Mouse (Mus musculus): ENCODE measurements around the gene Cabin1.
"Not testable (repeated sequence)": the region's sequence is repeated elsewhere in the genome, so short reads cannot be mapped to it uniquely, and the experiment has no call there.

Cabin1 gene

DNA sequence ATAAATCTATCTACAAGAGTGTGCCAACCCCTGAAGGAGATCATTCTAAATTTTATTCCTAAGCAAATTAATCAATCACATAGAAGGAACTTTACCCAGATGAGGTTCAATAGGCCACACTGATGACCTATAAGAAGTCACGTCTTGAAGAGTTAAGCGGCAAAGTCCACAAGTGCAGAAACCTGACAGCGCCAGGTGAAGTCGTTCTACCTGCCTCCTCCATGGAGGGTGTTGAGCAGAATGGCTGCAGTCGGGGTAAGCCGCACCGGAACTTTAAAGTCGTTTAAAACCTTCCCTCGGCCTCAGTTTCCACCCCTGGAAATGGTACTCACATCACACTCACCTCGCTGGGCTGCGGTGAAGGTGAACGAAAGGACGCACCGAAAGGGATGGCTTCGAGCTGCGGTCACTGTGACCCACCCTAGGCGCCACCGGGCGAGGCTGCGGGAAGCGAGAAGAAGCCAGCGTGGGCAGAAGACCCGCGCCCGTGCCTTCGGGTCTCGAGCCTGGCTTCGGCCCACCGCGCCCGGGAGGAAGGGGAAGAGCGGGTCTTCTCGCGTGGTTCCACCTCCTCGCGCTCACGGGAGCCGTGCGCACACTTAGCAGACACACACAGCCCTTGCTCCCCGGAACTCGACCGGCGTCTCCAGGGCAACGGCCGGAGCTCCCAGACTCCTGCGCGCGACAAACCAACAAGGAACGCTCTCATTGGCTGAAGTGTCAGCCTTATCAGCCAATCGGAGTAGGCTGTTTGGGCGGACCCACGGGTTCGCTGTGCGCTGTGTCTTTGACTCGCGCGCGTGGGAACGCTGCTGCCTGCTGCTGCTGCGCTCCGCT lies at the start of gene Cabin1:
Gene Cabin1, minus strand, starts transcription at position 660 of the 837 bp plus-strand sequence.
- peak; percentile 97 for DNase-seq (ENCODE audit: low read depth)

DNA sequence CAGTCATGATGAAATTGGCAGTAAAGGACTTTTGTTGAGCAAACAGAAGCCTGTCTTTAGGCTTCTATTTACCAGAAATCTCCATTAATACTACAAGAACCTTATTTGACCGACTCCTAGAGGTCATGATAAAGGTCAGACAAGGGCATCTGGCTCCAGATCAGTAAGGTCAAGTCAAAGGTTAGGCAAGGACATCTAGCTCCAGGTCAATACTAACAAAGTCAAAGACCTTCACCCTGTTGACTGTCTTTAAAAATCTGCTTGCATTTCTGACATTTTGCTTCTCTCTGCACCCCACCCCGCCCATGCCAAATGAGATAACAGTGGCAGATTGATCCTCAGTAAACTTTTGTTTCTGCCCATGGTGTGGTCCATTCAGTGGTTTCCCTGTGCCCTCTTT lies 40.1 kb upstream of the Cabin1 start:
- DNase-seq (ENCODE audit: low read depth) = no peak

DNA sequence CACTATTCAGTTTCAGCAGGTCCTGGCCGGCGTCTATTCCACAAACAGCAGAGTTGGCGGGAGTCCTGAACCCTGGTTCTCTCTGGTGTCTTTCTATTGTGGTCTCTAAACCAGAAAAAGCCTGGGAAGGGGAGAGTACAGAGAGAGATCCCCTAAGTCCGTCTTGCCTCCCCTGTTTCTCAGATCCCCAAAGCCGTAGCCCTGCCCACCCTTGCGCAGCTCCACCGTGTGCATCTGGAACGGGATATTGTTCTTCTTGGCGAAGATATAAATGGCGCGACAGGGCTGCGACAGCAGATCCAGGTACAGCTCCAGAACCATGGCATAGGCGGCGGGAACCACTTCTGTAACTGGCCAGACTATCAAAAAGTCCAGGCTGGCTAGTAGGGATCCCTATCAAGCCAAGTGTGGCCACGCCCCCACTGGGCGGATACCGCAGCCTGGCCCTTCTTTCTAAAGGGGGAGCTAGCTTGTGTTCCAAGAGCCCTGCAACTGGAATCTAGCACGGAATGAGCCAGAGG lies 34.1 kb upstream of the Cabin1 start, which contains the start of gene Gstt1:
Gene Gstt1, minus strand, starts transcription at position 409 of the 521 bp plus-strand sequence.
- no peak for DNase-seq (ENCODE audit: low read depth)

DNA sequence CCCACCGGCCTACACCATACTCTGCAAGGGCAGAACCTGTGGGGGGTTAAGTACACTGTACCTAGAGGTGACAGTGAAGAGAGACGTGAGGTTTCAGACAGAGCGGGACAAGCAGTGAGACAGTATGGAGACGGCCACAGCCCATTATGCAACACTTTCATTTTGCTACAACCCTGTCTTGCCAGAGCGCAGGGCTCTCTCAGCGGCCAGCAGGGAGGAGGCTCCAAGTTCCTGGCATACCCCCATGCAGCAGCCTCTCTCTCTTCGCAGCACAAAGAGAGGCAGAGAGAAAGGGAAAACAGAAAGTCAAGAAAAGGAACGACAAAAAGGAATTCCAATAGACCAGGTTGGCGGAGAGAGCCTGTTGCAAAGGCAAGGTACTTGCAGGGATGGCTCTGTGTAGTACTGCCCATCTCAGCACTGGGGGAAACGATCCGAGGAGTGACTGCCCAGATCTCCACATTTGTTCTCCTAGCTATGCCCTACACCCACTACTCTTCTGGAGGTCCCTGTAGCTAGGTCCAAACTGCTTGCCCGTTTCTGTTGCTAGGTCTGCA lies 33.6 kb upstream of the Cabin1 start:
- no peak for DNase-seq (ENCODE audit: low read depth)

DNA sequence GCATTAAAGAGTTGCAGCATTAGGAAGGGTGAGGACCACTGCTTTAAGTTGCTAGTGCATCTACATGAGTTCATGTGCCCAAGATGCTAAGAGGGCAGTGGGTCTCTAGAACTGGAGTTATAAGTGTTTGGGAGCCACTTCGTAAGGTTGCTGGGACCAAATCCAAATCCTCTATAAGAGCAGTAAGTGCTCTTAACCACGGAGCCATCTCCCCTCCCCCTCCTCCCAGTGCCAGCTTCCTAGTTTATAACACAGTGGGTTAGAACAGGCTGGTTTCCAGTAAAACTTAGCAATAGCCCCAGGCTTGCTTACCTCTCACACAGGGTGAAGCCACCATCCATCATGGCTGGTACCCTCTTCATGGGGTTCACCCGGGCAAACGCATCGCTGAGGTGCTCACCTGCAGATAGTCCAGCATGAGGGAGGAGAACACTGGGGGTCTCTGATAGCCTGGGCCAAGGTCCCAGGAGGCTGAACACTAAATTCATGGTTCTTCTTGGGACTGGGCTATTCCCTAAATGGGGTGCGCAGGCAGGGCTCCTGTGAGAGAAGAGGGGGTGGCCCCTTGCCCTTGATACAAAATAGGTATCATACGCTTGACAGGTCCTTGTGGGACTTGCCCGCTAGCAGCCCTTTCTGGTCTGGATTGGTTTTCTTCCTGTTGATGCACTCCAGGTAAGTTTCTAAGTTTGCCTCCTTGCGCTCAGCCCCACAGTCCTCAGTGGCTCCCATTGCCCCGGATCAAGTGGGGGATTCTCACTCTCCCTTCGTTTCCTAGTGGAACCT lies 32.8 kb upstream of the Cabin1 start:
- DNase-seq (ENCODE audit: low read depth) = no peak

DNA sequence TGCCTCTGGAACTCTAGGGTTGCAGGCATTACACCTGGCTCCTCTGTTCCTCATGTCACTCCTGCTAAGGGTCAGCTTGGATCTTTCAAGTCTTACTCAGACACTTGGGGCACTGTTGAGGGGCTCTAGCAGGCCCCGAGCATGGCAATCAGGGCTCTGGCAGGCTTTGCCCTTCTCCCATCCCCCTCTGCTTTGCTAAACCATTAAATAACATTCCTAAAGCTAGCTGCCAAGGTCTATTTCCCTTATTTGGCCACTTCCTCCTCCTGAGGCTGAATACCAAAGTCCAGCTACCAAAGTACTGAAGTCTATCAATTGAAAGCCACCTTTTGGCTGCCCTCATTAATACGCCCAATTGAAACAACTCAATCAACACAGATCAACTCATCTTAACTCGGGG lies 30.7 kb upstream of the Cabin1 start:
- DNase-seq (ENCODE audit: low read depth) = no peak

DNA sequence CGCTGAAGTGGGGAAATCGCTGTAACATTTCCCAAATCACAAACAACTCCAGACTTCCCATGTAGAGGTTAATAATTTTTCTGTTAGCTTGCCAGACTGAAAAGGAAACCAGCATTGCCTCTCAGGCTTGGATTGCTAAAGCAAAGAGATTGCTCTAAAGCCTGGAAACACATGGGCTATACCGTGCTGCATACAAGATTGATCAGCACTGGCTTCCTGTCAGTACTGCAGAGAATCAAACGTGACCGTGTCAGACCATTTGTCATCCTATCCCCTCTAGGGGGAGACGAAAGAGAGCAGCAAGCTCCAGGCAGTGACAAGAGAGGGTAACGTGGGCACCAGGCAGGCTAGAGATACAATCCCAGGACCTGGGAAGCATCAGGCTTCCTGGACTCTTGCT lies 26.6 kb upstream of the Cabin1 start:
- no peak for DNase-seq (ENCODE audit: low read depth)

DNA sequence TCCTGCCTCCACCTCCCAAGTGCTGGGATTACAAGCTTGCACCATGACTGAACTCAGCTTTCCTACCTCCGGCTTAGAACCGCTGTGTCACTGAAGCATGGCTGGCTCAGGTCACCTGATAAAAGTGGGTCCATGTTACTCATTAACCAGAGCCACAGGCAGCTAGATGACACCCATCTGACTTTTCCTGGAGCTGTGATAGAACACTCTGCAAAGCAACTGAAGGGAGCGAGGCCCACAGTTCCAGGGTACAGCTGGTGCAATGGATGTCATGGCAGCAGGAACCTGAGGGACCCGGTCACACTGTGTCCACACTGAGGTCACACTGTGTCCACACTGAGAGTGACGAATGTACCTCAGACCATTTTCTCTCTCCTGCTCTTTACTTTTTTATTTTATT lies 25.7 kb upstream of the Cabin1 start:
- DNase-seq (ENCODE audit: low read depth) = no peak

DNA sequence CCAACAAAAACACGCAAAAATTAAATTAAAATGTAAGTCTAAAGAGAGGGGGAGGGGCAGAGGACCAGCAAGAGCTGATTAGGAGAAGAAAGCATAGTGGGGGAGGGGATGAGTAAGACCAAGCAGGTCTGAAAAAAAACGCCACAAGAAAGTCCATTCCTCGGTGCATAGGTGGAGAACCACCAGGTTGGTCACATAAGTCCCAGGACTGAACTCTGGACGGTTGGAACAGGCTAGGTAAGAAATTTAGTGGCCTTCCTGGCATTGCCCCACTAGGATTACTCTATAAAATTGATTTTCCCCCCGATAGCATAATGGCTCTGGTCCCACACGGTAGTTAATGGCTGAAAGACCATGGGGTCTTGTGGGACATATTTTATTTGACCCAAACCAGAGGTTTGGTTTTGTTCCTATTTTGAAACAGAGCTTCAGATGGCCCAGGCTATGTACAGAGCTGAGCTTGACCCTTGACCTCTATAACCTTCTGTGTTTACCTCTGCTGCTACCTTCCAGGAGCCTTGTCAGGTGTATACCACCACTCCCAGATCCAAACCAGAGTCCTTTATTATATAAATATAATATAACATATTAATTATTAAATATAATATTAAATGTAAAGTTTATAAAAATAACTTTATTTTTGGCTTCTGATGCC lies 25.1 kb upstream of the Cabin1 start:
- no peak for DNase-seq (ENCODE audit: low read depth)

DNA sequence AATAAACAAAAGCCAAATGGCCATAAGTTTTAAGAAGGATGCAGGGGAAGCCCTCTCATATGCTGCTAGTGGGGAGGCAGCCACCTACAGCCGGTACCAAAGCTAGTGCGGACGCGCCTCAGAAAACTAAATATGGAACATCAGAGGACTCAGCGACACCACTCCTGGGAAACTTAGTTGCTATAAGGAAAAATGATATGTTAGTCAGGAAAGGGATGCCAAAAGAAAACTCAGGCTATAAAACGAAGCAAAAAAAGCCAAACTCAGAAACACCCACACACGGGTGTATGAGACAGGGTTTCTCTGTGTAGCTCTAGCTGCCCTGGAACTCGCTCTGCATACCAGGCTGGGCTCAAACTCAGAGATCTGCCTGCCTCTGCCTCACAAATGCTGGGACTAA lies 24.1 kb upstream of the Cabin1 start:
- DNase-seq (ENCODE audit: low read depth) = no peak

DNA sequence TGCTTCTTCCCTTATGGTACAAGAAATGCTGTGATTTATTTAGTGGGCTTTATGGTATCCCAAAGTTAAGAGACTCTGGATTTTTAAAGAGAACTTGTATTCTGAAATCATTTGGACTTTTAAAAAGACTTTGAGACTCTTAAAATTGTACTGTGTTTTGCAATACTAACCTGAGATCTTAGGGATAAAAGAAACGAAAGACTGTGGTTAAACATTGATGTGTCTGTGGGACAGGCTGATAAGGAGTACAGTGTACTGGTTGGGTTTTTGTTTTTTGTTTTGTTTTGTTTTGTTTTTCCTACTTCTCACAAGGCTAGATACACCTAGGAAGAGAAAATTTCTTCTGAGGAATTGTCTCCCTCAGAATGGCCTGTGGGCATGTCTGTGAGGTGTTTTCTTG lies 21.3 kb upstream of the Cabin1 start:
- DNase-seq (ENCODE audit: low read depth) = no peak

DNA sequence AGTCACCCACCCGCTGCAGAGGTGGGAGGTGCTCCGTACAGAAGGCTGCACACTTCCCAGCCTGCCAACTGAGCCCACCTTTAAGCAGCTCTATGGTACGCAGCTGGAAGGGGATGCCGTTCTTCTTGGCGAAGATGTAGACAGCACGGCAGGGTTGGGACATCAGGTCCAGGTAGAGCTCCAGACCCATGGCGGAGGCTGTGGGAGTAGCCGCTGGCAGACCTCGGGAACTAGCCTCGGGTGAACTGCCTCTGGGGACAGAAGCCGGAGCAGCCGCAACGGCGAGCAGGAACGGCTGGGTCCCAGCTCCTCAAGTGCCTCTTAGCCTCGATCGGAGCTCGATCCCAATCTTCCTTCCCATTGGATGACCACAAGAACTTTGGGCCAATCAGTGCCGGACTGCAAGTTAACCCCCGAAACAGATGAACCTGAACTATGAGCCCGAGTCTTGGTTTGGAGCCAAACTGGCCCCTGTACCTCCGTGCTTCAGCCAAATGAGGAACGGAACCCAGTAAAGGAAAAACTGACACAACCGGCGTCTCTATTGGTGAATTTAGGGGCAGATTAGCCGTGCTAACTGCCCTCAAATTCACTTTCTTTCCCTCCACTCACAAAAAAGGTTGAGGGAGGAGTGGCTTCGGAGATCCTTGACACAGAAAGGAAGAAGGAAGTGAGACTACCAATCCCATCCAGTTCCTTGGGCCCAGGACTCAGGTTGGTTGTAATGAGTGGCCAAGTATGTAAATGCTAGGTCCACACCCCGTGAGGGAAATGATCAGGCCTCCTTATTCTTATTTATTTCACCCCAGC lies 16.8 kb upstream of the Cabin1 start, which contains the start of the genes Gm20441 and Gstt3:
Gene Gm20441, minus strand, starts transcription at position 186 of the 810 bp plus-strand sequence.
Gene Gstt3, minus strand, starts transcription at position 646 of the 810 bp plus-strand sequence.
- peak; percentile 42 for DNase-seq (ENCODE audit: low read depth)

DNA sequence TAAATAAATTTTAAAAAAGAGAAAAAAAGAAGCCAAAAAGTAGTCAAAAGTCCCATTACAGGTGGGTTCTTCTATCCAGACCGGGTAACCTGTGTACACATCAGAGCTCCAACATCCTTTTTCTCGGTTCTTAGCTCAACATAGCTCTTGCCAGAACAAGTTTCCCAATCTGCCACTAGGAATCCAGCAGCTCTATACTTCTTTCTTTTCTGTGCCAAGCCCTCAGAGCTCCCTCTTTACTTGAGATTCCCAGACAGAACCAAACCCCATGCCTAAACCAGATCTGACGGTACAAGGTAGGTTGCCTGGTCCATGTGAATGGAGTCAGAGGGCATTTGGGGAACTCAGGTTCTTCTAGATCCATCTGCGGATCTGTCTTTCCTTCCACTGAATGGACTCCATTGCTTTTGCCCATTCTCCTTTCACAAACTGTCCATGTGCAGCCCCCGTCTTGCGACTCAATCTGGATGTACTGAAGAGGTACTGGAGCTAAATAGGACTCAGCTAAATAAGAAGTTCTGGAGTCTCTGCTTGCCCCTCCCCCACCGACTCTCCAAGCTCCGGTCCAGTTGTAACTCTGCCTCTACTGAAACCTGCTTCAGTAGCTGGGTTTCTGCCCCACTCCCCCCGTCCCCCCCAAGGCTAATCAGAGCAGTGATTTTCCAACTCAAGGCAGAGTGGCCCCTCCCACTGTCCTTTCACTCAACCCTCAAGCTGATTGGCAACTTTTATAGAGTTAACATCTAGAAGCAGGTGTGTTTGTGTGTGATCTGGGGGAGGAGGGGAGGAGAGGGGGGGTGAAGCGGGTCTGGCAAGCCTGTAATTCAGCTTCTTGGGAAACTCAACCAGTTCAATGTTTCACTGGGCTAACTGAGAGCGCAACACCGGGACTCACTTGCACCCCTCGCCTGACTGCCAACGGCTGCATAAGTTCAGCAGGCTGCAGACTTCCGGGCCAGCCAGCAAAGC lies 15.3 kb upstream of the Cabin1 start:
- no peak for DNase-seq (ENCODE audit: low read depth)

DNA sequence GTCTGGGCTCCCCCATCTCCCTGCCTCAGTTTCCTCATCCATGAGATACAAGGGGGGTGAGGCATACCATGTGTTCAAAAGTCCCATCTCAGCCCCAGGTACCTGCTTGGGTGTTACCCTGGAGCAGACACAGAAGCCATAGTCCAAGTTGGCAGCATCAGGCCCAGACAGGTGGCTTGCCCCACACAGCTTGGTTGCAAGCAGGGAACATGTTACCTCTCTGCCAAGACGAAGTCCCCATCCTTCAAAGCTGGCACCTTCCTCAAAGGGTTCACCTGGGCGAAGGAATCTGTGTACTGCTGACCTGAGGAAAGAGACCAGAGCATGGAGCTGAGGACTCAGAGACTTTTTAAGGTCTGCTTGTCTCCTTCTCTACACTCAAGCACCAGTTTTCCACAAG lies 13.7 kb upstream of the Cabin1 start:
- DNase-seq (ENCODE audit: low read depth) = no peak

DNA sequence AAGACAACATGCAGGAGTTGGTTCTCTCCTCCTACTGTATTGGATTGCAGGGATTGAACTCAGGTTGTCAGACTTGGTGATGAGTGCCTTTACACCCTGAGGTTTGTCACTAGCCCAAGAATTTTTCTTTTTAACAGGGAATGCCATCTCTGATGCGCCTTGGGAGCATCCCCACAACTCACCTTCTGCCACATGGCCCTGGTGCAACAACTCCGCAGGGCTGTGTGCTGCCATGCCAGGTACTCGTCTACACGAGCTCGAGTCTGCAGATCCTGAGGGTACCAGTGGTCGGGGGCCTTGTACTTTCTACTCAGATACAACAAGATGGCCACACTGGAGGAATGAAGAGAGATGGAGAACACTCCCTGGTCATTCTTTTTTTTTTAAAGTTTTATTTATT lies 12.4 kb upstream of the Cabin1 start:
- no peak for DNase-seq (ENCODE audit: low read depth)

DNA sequence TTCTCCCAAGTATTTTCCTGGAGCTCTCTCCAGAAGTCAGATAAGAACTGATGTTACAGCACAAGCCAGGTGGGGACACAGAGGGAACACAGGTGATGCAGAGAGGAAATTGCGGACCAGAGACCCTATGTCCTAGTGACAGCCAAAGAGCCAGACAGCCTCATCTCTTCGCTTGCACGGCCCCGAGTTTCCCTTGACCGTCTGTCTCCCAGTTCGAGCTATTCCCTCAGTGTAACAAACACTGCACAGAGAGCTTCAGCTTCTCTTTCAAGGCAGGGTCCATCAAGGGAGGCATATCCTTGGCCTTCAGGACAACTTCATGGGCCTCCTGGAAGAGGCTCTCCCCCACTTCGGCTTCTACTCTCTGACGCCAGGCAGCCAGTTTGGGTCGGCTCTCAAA lies 10.4 kb upstream of the Cabin1 start:
- DNase-seq (ENCODE audit: low read depth) = no peak

DNA sequence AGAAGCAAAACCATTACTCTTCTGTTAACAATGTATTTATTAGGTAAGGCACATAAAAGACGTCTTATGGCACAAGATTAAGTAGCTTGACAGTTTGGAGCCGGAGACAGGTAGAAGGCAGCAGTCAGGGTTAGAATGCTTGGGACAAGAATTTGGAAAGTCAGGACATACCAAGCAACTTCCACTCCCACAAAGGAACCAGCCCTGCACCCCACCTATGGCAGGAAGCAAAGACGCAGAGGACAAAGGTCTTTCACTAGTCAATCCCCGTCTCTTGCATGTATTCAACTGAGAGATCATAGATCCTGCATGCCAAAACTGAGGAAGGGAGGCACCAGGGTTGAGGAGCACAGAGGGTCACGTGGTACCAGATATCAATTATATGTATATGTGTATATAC lies 10.0 kb upstream of the Cabin1 start:
- DNase-seq (ENCODE audit: low read depth) = no peak

DNA sequence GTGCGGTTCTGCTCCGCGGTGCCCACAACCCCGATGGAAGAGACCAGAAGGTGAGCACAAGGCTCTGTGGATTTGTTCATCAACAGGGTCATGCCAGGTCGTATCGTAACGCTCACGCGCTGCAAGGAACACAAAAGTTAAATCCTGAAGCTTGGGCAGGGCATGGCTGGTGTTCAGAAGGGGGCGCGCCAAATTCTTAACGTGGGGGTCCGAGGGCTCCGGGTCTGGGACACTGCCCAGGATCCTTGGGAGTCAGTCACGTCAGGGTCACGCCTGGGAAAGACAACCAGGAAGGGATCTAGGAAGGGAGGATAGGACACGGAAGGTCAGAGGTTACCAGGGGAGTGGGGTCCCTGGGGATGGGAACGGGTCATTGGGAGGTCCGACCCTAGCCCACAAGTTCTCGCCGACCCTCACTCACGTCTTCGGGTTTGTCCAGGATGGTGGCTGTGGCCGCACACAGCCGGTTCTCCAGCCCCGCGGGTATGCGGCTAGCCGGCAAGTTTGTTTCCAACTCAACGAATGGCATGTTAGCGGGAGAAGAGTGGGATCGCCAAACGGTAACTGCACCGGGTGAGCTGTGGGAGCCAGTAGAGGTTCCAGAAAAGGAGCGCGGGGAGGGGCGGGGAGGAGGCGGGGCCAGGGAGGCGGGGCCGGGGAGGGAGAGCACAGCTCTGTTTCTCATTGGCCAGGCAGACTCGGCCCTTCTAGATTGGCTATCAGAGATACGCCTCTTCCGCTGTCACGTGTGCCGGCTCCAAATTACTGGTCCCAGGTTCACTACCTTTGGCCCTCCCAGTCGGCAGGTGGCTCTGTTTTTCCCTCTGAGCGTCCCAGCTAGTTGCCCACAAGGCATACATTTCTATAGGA lies 8.9 kb upstream of the Cabin1 start, which contains the start of gene Ddt:
Gene Ddt, minus strand, starts transcription at position 620 of the 870 bp plus-strand sequence.
- DNase-seq (ENCODE audit: low read depth) = peak; percentile 70

DNA sequence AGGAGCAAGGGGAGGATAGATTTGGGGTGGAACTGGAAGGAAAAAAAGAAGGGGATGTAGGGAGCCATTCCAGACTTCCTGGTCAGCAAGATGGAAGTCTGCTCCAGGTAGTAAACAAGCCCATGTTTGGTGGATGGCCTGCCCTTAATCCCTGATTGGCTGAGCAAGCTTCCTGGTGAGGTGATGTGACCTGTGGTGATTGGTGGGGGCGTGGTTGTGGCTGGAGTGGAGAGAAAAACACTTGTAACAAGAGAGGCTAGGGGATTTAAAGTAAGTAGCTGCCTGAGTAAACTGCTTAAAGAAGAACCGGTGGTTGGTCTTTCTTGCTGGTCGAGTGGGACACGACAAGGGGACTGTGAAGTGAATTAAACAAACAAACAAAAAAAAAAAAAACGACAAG lies 3.6 kb upstream of the Cabin1 start:
- not testable (repeated sequence) for DNase-seq (ENCODE audit: low read depth)
